Mouse (Mus musculus) embryonic facial prominence, embryonic 12.5 days (tissue): ENCODE data around the gene Tbxa2r. TPM values are rescaled to one million over a fixed set of nuclear protein-coding genes. Genes with fewer than 3 reads are reported as not detected.

Source experiments
- ATAC-seq: fragments of 200-750 bp; cut with Nextera tagmentation; 2 replicates; pipeline ENCODE4 v1.8.0; 2017; ENCODE audit not compliant: insufficient number of reproducible peaks, insufficient read depth, low FRiP score, low TSS enrichment
- H3K27ac ChIP-seq: fragments of 300-500 bp; sonication (generic); 2 replicates; pipeline ENCODE4 v1.5.1; 2016; ENCODE audit warnings: mild to moderate bottlenecking
- H3K27me3 ChIP-seq: fragments of 300-500 bp; sonication (generic); 2 replicates; pipeline ENCODE4 v1.6.1; 2016; ENCODE audit warnings: mild to moderate bottlenecking, moderate library complexity
- H3K36me3 ChIP-seq: fragments of 300-500 bp; sonication (generic); 2 replicates; pipeline ENCODE4 v1.6.1; 2016; ENCODE audit warnings: mild to moderate bottlenecking
- H3K4me1 ChIP-seq: fragments of 300-500 bp; sonication (generic); 2 replicates; pipeline ENCODE4 v1.6.1; 2016
- H3K4me2 ChIP-seq: fragments of 300-500 bp; sonication (generic); replicated peaks from 2 replicates; pipeline ENCODE4 v1.6.1; 2016; ENCODE audit warnings: mild to moderate bottlenecking, moderate library complexity
- H3K4me3 ChIP-seq: fragments of 300-500 bp; sonication (generic); 2 replicates; pipeline ENCODE4 v1.5.1; 2016; ENCODE audit warnings: mild to moderate bottlenecking
- H3K9ac ChIP-seq: fragments of 300-500 bp; sonication (generic); 2 replicates; pipeline ENCODE4 v1.6.1; 2016; ENCODE audit warnings: mild to moderate bottlenecking, moderate library complexity
- H3K9me3 ChIP-seq: fragments of 300-500 bp; sonication (generic); 2 replicates; pipeline ENCODE4 v1.6.1; 2016; ENCODE audit warnings: mild to moderate bottlenecking, moderate library complexity
- WGBS: fragments of 180-500 bp; shearing (Covaris S2); methylation state at CpG from one replicate; pipeline ENCODE4 v1.1.7; 2016; 5-methylcytosine and 5-hydroxymethylcytosine counted together
- polyA plus RNA-seq: library from polyadenylated mRNA; unstranded; fragments of >200 nt; fragmentation: Nextera tagmentation; extraction: Ambion mirVana; gene quantifications from 2 replicates; pipeline ENCODE4 v1.2.1, GENCODE M21; 2016

Tbxa2r gene
- polyA plus RNA-seq, 1 experiment from 2014 or later, result 3.1 TPM

GRCm38 (mm10) chr10:81379809-81380378 is 51.4 kb downstream of the Tbxa2r start:
- Histone ChIP-seq H3K9ac (no peak overlapping the region), H3K4me1 (peaks cover 24% of the 10 kb centered on the region), H3K27ac (no peak overlapping the region), H3K9me3 (no peaks in the 10 kb centered on the region), H3K36me3 (peaks cover 11% of the 10 kb centered on the region), H3K27me3 (no peaks in the 10 kb centered on the region), H3K4me2 (no peak overlapping the region), H3K4me3 (no peak overlapping the region)
- no peak for ATAC-seq
- 85% methylated on average over 6 of the region's 6 CpGs for WGBS

- Histone ChIP-seq H3K36me3 (peaks cover 14% of the 10 kb centered on the region), H3K9ac (peak overlapping the region; percentile 10; the same call in 1 of the 2 replicates)
Measured at GRCm38 (mm10) chr10:81382039-81382438, 53.5 kb downstream of the Tbxa2r start.

GRCm38 (mm10) chr10:81383802-81384604 is 55.5 kb downstream of the Tbxa2r start, which contains the start of the genes Dohh and Gm48551:
Gene Dohh, plus strand, starts transcription at chr10:81384428.
Gene Gm48551, plus strand, starts transcription at chr10:81384466.
- Histone ChIP-seq H3K9me3 (no peaks in the 10 kb centered on the region), H3K36me3 (peaks cover 33% of the 10 kb centered on the region), H3K9ac (peak within 1 kb of the TSS; percentile 75), H3K4me1 (peaks cover 17% of the 10 kb centered on the region), H3K4me2 (peak within 1 kb of the TSS; percentile 82), H3K27me3 (no peaks in the 10 kb centered on the region), H3K4me3 (peak within 1 kb of the TSS; percentile 78), H3K27ac (peak within 1 kb of the TSS; percentile 85)
- peak; percentile 92 for ATAC-seq
- WGBS, result 9% methylated on average over 54 of the region's 54 CpGs

More at GRCm38 (mm10) chr10:81382039-81382438, 53.5 kb downstream of the Tbxa2r start:
- Histone ChIP-seq H3K27me3 (no peaks in the 10 kb centered on the region), H3K4me2 (no peak overlapping the region), H3K4me1 (peaks cover 23% of the 10 kb centered on the region), H3K27ac (no peak overlapping the region; the same call in 1 of the 2 replicates), H3K9me3 (no peaks in the 10 kb centered on the region), H3K4me3 (no peak overlapping the region)
- 85% methylated on average over 5 of the region's 5 CpGs for WGBS
- no peak for ATAC-seq

- Histone ChIP-seq H3K9me3 (no peaks in the 10 kb centered on the region), H3K4me3 (peak overlapping the region; percentile 78), H3K4me1 (peaks cover 18% of the 10 kb centered on the region), H3K4me2 (peak overlapping the region; percentile 82), H3K9ac (peak overlapping the region; percentile 75), H3K36me3 (peaks cover 33% of the 10 kb centered on the region), H3K27ac (peak overlapping the region; percentile 85), H3K27me3 (no peaks in the 10 kb centered on the region)
- WGBS, result under 1% methylated on average over 19 of the region's 19 CpGs
- ATAC-seq, result 0 out of 2 replicates have a peak, but pooled peaks have one; percentile 10
Measured at GRCm38 (mm10) chr10:81384605-81384982, 56.1 kb downstream of the Tbxa2r start.

Other genes with a start within 250 kb of the Tbxa2r start
- 0.31 and 0.69 TPM in 2 replicates for gene Creb3l3, start 229.9 kb upstream of the Tbxa2r start, polyA plus RNA-seq
- 230 and 238 TPM in 2 replicates for gene Map2k2, start 222.8 kb upstream of the Tbxa2r start, polyA plus RNA-seq
- 21.7 and 22.3 TPM in 2 replicates for gene Zbtb7a, start 193.5 kb upstream of the Tbxa2r start, polyA plus RNA-seq
- gene Pias4, start 160.8 kb upstream of the Tbxa2r start, polyA plus RNA-seq, result 57.5 and 62.0 TPM in 2 replicates
- gene Eef2, start 152.1 kb upstream of the Tbxa2r start, polyA plus RNA-seq, result 552 and 562 TPM in 2 replicates
- gene Dapk3, start 145.7 kb upstream of the Tbxa2r start, polyA plus RNA-seq, result 79.5 and 85.3 TPM in 2 replicates
- gene 4930442H23Rik, start 144.9 kb upstream of the Tbxa2r start, polyA plus RNA-seq, result not detected in 2 replicates
- gene Nmrk2, start 126.7 kb upstream of the Tbxa2r start, polyA plus RNA-seq, result 0.20 TPM in 1 of 2 replicates, not detected in the other
- gene Atcay, start 97.9 kb upstream of the Tbxa2r start, polyA plus RNA-seq, result 3.0 and 3.8 TPM in 2 replicates
- gene Zfr2, start 95.6 kb upstream of the Tbxa2r start, polyA plus RNA-seq, result 13.2 and 13.4 TPM in 2 replicates
- 5.6 and 7.2 TPM in 2 replicates for gene Matk, start 75.8 kb upstream of the Tbxa2r start, polyA plus RNA-seq
- 194 and 205 TPM in 2 replicates for gene Mrpl54, start 61.8 kb upstream of the Tbxa2r start, polyA plus RNA-seq
- 53.9 and 55.4 TPM in 2 replicates for gene Apba3, start 61.8 kb upstream of the Tbxa2r start, polyA plus RNA-seq
- 4.5 and 6.4 TPM in 2 replicates for gene Tjp3, start 37.1 kb upstream of the Tbxa2r start, polyA plus RNA-seq
- gene Pip5k1c, start 35.8 kb upstream of the Tbxa2r start, polyA plus RNA-seq, result 70.1 and 75.3 TPM in 2 replicates
- gene Cactin, start 7.6 kb upstream of the Tbxa2r start, polyA plus RNA-seq, result 61.0 and 62.2 TPM in 2 replicates
- gene Gipc3, start 14.5 kb downstream of the Tbxa2r start, polyA plus RNA-seq, result not detected in 2 replicates
- gene Hmg20b, start 21.7 kb downstream of the Tbxa2r start, polyA plus RNA-seq, result 130 and 132 TPM in 2 replicates
- gene Mfsd12, start 28.8 kb downstream of the Tbxa2r start, polyA plus RNA-seq, result 13.9 and 14.5 TPM in 2 replicates
- 0.73 and 0.82 TPM in 2 replicates for gene 4930404N11Rik, start 37.1 kb downstream of the Tbxa2r start, polyA plus RNA-seq
- 140 and 143 TPM in 2 replicates for gene Fzr1, start 49.8 kb downstream of the Tbxa2r start, polyA plus RNA-seq
- gene Dohh, start 55.7 kb downstream of the Tbxa2r start, polyA plus RNA-seq, result 73.6 and 77.0 TPM in 2 replicates
- gene Gm48551, start 55.7 kb downstream of the Tbxa2r start, polyA plus RNA-seq, result 2.9 and 4.1 TPM in 2 replicates
- 2.0 and 3.8 TPM in 2 replicates for gene Gm48552, start 60.3 kb downstream of the Tbxa2r start, polyA plus RNA-seq
- 3.1 and 3.4 TPM in 2 replicates for gene Smim24, start 64.3 kb downstream of the Tbxa2r start, polyA plus RNA-seq
- 46.2 and 50.8 TPM in 2 replicates for gene Nfic, start 126.9 kb downstream of the Tbxa2r start, polyA plus RNA-seq
- gene Celf5, start 154.0 kb downstream of the Tbxa2r start, polyA plus RNA-seq, result 2.7 and 3.6 TPM in 2 replicates
- gene Ncln, start 167.7 kb downstream of the Tbxa2r start, polyA plus RNA-seq, result 81.9 and 82.9 TPM in 2 replicates
- 0.22 and 0.58 TPM in 2 replicates for gene S1pr4, start 171.4 kb downstream of the Tbxa2r start, polyA plus RNA-seq
- gene Gna15, start 195.5 kb downstream of the Tbxa2r start, polyA plus RNA-seq, result 0.86 and 0.97 TPM in 2 replicates
- 82.7 and 83.5 TPM in 2 replicates for gene Gna11, start 216.5 kb downstream of the Tbxa2r start, polyA plus RNA-seq
- 523 and 554 TPM in 2 replicates for gene Aes, start 230.8 kb downstream of the Tbxa2r start, polyA plus RNA-seq
- gene Tle2, start 245.8 kb downstream of the Tbxa2r start, polyA plus RNA-seq, result 59.2 and 71.1 TPM in 2 replicates